Mouse (Mus musculus) left cerebral cortex, postnatal 10 days (tissue): ENCODE data around the gene Mgat2. TPM values are rescaled to one million over a fixed set of nuclear protein-coding genes. Genes with fewer than 3 reads are reported as not detected.

Experiments used
- DNase-seq, 2 experiments: peaks; one replicate each; pipeline ENCODE4 v3.0.0; 2021 to 2022; ENCODE audit warnings: low spot score in 2 of 2, mixed read lengths in 1 of 2; ENCODE audit errors: extremely low spot score in 1 of 2
- intact Hi-C: fragments of 180-260 bp; cut with DNase I; formaldehyde crosslinking; loops from one replicate; pipeline ENCODE4 v1.15.1; 2025
- total RNA-seq, 2 experiments: library from RNA; stranded (reverse); gene quantifications; 2 replicates each; pipeline ENCODE4 v1.2.3; 2021

The Mgat2 gene
- total RNA-seq, 2 experiments from 2014 or later: 33.6 to 35.6 TPM

GRCm38 (mm10) chr12:69171307-69171706 lies 12.7 kb upstream of the Mgat2 start:
- intact Hi-C loops: no loop called here
- DNase-seq: no peak

- no peak for DNase-seq
- intact Hi-C loops: no loop called here
Measured at GRCm38 (mm10) chr12:69175975-69176374, 8.0 kb upstream of the Mgat2 start.

GRCm38 (mm10) chr12:69177526-69177925 lies 6.4 kb upstream of the Mgat2 start:
- intact Hi-C loops: no loop called here
- DNase-seq: no peak

- intact Hi-C loops: no loop called here
- no peak for DNase-seq
Measured at GRCm38 (mm10) chr12:69179371-69179770, 4.6 kb upstream of the Mgat2 start.

- no peak for DNase-seq
- intact Hi-C loops: no loop called here
Measured at GRCm38 (mm10) chr12:69181800-69182199, 2.2 kb upstream of the Mgat2 start.

- DNase-seq: peak; percentile 25 to 81
- intact Hi-C loops: no loop called here
Measured at GRCm38 (mm10) chr12:69184342-69185295, 662 bp downstream of the Mgat2 start.

- no peak for DNase-seq
- intact Hi-C loops: no loop called here
Measured at GRCm38 (mm10) chr12:69185371-69185770, 1.4 kb downstream of the Mgat2 start.

- intact Hi-C loops: no loop called here
- DNase-seq: no peak
Measured at GRCm38 (mm10) chr12:69186811-69187471, 3.0 kb downstream of the Mgat2 start.

- DNase-seq: no peak
- intact Hi-C loops: loop anchor here (10.0 kb wide), 1 partner anchor 395 kb away; the partner anchor contains the start of gene Vcpkmt
Measured at GRCm38 (mm10) chr12:69190074-69190473, 6.1 kb downstream of the Mgat2 start.

GRCm38 (mm10) chr12:69190522-69190921 lies 6.6 kb downstream of the Mgat2 start:
- DNase-seq: no peak
- intact Hi-C loops: loop anchor here (10.0 kb wide), 1 partner anchor 394 kb away; the partner anchor contains the start of gene Vcpkmt

- intact Hi-C loops: loop anchor here (10.0 kb wide), 1 partner anchor 393 kb away; the partner anchor contains the start of gene Vcpkmt
- DNase-seq: no peak
Measured at GRCm38 (mm10) chr12:69191396-69191795, 7.4 kb downstream of the Mgat2 start.

- DNase-seq: no peak
- intact Hi-C loops: loop anchor here (10.0 kb wide), 1 partner anchor 392 kb away; the partner anchor contains the start of gene Vcpkmt
Measured at GRCm38 (mm10) chr12:69192637-69193036, 8.7 kb downstream of the Mgat2 start.

- intact Hi-C loops: loop anchor here (5.0 to 10.0 kb wide), 2 partner anchors 101 to 388 kb away; partner anchors contain the start of genes Klhdc2 and Vcpkmt
- DNase-seq: peak; percentile 59 to 83
Measured at GRCm38 (mm10) chr12:69196444-69197377, 12.8 kb downstream of the Mgat2 start, which contains the start of gene Gm49383. Gene Gm49383, minus strand, starts transcription at chr12:69197104.

GRCm38 (mm10) chr12:69197378-69198163 lies 13.6 kb downstream of the Mgat2 start:
- DNase-seq: peak in 1 of 2 experiments; percentile 79
- intact Hi-C loops: loop anchor here (5.0 to 10.0 kb wide), 2 partner anchors 100 to 387 kb away; partner anchors contain the start of genes Klhdc2 and Vcpkmt

GRCm38 (mm10) chr12:69198164-69198535 lies 14.2 kb downstream of the Mgat2 start, which contains the start of gene Dnaaf2:
Gene Dnaaf2, minus strand, starts transcription at chr12:69198429.
- intact Hi-C loops: loop anchor here (5.0 to 10.0 kb wide), 2 partner anchors 99 to 387 kb away; partner anchors contain the start of genes Klhdc2 and Vcpkmt
- DNase-seq: peak; percentile 59 to 83

- intact Hi-C loops: loop anchor here (5.0 to 10.0 kb wide), 2 partner anchors 98 to 386 kb away; partner anchors contain the start of genes Klhdc2 and Vcpkmt
- DNase-seq: no peak
Measured at GRCm38 (mm10) chr12:69198985-69199384, 15.0 kb downstream of the Mgat2 start.
